Mouse (Mus musculus): ENCODE data around the gene Rsrp1. TPM values are rescaled to one million over a fixed set of nuclear protein-coding genes. Genes with fewer than 3 reads are reported as not detected.
"Not testable (repeated sequence)": the region's sequence is repeated elsewhere in the genome, so short reads cannot be mapped to it uniquely, and the experiment has no call there.

Gene Rsrp1
- total RNA-seq (2021), result 100 to 1,000 TPM; 153 to 208 TPM

DNA sequence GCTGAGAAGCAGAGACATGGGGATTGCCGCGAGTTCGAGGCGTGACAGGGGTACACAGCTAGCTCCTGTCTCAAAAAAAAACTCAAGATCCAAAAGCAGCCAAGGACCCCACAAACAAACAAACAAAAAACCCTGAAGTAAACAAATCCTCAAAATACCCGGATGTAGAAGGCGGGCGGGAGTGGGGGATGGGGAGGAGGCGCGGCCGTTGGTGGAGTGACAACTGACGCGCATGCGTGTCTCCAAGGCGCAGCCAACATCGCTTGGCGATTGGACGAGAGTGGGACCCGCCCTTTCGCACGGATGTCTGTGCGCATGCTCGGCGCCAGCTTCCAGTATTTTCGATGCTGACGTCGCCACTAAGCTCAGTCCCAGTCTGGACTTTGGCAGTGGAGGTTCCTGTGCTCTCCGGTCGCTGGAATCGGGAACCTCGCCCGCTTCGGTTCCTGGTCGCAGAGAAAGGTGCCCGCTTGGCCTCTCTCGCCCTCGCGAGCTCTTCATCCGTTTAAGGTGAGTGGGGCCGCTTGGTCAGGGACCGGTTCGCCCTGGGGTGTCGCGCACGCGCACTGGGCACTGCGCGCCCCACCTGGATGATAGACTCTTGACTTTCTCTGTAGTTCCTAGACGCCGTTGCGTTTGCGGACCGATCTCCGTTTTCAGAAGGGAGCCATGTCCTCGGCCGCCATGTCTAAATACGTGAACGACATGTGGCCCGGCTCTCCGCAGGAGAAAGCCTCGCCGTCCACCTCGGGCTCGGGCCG is at the start of gene Rsrp1:
Gene Rsrp1 (plus strand): TSS at position 335 of the 761 bp plus-strand sequence.
- DNase-seq (ENCODE audit: low spot score), result peak; percentile 97
- intact Hi-C loops (cut with DNase I), result no loop called here

- intact Hi-C loops (cut with DNase I), result no loop called here
- no peak for DNase-seq (ENCODE audit: low spot score)
These were observed 47.2 kb upstream of the Rsrp1 start for GRCm38 (mm10) chr4:134876171-134876570.

DNA sequence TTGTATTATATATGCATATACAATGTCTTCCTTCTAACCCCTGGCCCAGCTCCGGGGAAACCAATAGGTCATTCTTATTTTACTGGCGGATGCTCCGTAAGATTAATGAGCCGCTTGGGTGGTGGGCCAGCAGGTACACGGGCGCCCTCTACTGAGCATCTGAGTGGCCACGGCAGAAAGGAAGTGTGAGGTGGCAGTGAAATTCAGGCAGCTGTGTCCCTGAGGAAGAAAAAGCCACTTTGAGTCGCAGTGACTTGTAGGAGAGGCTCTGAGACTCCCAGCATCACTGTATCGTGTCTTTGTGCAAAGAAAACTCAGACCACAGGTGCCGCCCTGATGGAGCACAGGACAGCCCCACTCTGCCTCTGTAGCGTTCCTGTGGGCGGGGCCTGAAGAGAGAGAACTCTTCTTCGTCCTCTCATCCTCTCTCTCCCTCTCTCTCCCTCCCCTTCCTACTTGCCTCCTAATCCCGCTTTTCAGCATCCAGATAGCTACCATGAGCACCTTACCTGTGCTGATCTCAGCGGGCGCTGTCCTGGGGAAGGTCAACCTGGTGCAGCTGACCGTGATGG is 43.9 kb upstream of the Rsrp1 start:
- DNase-seq (ENCODE audit: low spot score), result peak; percentile 23
- intact Hi-C loops (cut with DNase I), result loop anchor here (1.0 kb wide), 1 partner anchor 86 kb away; no protein-coding TSS in a partner anchor

GRCm38 (mm10) chr4:134880041-134880440 is 43.4 kb upstream of the Rsrp1 start:
- no peak for DNase-seq (ENCODE audit: low spot score)
- intact Hi-C loops (cut with DNase I), result loop anchor here (10.0 kb wide), 1 partner anchor 335 kb away; no protein-coding TSS in a partner anchor

- DNase-seq (ENCODE audit: low spot score), result no peak
- intact Hi-C loops (cut with DNase I), result loop anchor here (10.0 kb wide), 1 partner anchor 338 kb away; no protein-coding TSS in a partner anchor
These were observed 40.1 kb upstream of the Rsrp1 start for GRCm38 (mm10) chr4:134883266-134883665.

DNA sequence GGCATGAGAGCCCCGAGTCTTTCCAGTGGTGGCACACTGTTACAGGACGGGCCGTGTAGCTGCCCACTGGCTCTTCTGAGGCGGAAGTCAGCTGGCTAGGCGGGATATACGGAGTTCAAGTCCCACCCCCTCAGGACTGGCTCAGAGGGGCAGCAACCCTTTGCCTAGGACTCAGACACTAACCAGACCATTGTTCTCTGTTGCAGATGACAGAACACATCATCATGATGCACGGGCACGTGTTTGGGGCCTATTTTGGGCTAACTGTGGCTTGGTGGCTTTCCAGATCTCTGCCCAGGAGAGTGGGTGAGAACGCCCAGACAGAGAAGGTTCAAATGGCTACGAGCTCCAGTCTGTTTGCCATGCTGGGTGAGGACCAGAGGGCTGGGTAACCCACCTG is 39.6 kb upstream of the Rsrp1 start:
- no peak for DNase-seq (ENCODE audit: low spot score)
- intact Hi-C loops (cut with DNase I), result loop anchor here (10.0 kb wide), 1 partner anchor 339 kb away; no protein-coding TSS in a partner anchor

DNA sequence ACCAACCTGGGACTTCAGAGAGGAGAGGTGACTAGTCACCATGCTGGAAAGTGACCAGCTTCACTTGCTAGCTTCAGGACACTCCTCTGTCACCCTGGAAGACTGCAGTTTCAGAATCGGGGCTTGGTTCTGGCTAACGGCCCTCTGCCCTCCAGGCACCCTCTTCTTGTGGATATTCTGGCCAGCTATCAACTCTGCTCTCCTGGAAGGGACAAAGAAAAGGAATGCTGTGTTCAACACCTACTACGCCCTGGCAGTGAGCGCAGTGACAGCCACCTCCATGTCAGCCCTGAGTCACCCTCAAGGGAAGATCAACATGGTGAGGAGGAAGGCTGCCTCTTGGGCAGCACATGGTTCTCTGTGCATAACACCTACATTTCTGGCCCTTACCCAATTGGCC is 39.0 kb upstream of the Rsrp1 start:
- DNase-seq (ENCODE audit: low spot score), result no peak
- intact Hi-C loops (cut with DNase I), result loop anchor here (10.0 kb wide), 1 partner anchor 340 kb away; no protein-coding TSS in a partner anchor

- intact Hi-C loops (cut with DNase I), result no loop called here
- no peak for DNase-seq (ENCODE audit: low spot score)
These were observed 31.3 kb upstream of the Rsrp1 start for GRCm38 (mm10) chr4:134892096-134892495.

GRCm38 (mm10) chr4:134897256-134897655 is 26.1 kb upstream of the Rsrp1 start:
- DNase-seq (ENCODE audit: low spot score), result no peak
- intact Hi-C loops (cut with DNase I), result no loop called here

GRCm38 (mm10) chr4:134901126-134901525 is 22.3 kb upstream of the Rsrp1 start:
- DNase-seq (ENCODE audit: low spot score), result no peak
- intact Hi-C loops (cut with DNase I), result no loop called here

GRCm38 (mm10) chr4:134903046-134903445 is 20.3 kb upstream of the Rsrp1 start:
- intact Hi-C loops (cut with DNase I), result no loop called here
- no peak for DNase-seq (ENCODE audit: low spot score)

DNA sequence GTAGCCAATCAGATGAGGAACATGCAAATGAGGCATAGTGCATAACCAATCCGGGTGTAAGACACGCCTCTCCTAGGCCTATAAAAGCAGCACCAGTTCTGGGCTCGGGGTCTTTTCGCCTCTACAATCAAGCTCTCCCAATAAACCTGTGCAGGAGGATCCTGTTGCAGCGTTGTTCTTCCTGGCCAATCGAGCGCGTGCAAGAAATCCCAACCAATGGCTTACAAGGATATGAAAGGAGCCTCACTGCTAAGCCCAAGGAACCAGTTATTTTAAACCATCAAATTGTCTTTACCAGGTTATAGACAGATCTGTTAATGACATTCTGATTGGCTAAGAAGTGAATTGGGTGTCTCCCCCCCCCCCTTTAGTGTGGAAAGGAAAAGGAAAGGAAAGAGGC is 12.0 kb upstream of the Rsrp1 start:
- DNase-seq (ENCODE audit: low spot score); intact Hi-C loops (cut with DNase I): not testable (repeated sequence)

DNA sequence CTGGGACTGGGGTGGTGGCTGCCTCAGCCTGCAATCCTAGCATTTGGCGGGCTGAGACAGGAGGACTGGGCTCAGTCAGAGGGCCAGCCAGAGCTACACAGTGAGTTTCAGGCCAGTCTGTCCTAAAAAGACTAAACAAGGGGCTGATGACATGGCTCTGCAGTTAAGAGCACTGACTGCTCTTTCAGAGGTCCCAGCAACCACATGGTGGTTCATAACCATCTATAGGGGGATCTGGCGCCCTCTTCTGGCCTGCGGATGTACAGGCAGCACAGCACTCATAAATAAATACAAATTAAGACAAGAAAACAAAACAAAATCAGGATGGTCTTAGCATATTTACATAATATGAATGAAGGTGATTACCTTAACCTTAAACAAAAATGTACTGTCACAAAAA is 10.0 kb upstream of the Rsrp1 start:
- intact Hi-C loops (cut with DNase I), result no loop called here
- DNase-seq (ENCODE audit: low spot score), result no peak

DNA sequence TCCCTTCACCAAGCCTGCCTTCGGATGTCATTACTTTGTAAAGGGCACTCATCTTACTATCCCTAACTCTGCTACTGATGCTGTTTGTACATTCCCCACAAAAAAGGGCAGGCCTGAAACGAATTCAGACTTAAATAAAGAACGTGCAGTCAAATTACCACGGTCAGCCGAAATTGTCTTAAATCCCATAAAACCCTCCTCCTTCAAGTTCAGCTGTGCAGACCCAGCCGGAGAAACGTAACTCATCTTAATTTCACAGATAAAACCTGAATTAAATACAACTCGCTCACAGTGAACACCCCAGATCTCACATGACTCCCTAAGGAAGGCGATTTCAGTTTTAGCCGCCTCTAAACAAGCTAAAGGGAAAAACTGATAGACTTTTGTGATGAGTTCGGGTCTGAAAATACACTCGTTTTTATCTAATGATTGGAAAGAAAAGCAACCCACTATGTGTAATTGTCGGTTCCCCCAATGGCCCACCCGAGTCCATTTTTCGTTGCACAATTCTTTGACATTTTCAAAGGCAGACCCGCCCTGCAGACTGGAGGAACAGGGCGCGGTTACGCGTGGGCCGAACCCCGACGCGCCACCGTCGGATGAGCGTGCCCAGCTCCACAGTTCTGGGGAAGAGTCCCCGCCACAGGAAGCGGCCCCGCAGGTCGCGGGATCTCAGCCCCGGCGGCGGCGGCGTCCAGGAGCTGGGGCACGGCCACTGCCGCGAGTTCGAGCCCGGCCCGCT is 9.1 kb upstream of the Rsrp1 start:
- DNase-seq (ENCODE audit: low spot score), result no peak
- intact Hi-C loops (cut with DNase I), result no loop called here

- DNase-seq (ENCODE audit: low spot score), result peak; percentile 91
- intact Hi-C loops (cut with DNase I), result no loop called here
These were observed 8.6 kb upstream of the Rsrp1 start, which contains the start of gene Tmem50a for GRCm38 (mm10) chr4:134914864-134915209. Gene Tmem50a, minus strand, starts transcription at chr4:134915024.

DNA sequence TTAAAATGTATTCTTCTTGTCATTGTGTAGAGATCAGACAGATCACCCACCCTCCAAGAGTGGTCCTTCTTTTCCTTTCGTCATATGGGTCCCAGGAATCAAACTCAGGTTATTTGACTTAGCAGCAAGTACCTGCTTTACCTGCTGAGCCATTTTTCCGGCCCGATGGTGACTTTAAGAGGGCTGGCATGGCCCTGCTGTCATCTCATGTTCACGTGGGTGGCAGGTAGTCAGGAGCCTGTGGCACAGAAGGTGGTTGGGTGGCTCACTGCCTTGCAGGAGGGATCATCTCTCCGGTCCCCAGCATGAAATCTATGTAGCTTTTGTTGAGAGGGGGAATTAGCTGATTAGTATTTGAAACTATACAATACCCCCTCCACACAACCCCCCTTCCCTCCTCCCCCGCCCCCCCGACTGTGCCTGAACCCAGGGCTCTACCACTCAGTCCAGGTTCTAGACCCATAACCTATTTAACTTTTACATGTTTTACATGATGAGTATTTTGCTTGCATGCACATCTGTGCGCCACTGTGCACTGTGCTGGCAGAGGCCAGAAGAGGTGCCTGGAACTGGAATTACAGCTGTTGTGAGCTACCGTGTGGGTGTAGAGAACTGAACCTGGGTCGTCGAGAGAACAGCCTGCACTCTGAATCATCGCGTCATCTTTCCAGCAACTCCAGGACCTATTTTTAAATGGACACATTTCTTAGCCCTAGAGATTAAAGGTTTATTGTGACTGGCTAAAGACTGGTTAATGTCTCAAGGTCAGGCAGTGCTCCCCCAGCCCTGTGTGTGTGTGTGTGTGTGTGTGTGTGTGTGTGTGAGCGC is 8.0 kb upstream of the Rsrp1 start:
- intact Hi-C loops (cut with DNase I), result no loop called here
- DNase-seq (ENCODE audit: low spot score), result no peak

- intact Hi-C loops (cut with DNase I), result no loop called here
- no peak for DNase-seq (ENCODE audit: low spot score)
These were observed 6.2 kb upstream of the Rsrp1 start for GRCm38 (mm10) chr4:134917194-134917593.

DNA sequence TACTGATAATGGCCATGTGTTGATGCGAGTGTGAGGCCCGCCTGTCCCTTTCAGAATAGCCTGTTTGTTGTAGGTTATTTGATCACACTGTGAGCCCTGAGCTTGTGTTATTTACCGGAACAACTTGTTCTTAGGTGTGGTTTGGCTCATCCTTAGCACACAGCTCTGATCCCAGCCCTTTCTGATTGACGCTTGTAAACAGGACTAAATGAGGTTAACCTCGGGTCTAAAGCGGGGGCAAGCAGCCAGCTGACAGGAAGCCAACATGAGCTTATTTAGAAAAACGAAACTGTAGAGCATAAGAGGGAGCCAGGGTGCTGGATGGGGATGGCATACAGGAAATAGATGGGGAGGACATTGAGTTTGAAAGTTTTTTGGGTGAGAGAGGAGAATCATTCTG is 5.0 kb upstream of the Rsrp1 start:
- peak; percentile 57 for DNase-seq (ENCODE audit: low spot score)
- intact Hi-C loops (cut with DNase I), result no loop called here

GRCm38 (mm10) chr4:134919733-134920540 is 3.5 kb upstream of the Rsrp1 start:
- intact Hi-C loops (cut with DNase I), result no loop called here
- no peak for DNase-seq (ENCODE audit: low spot score)

All from heart, postnatal 25 days (tissue).